Mouse (Mus musculus) heart, adult 2 months (tissue): Measurements from ENCODE around the gene Chchd2.
"Not testable (repeated sequence)": the region's sequence is repeated elsewhere in the genome, so short reads cannot be mapped to it uniquely, and the experiment has no call there.

ENCODE experiments used
- CTCF ChIP-seq: fragments of 200-600 bp; IDR thresholded peaks from 2 replicates; pipeline ENCODE4 v1.8.1; 2022; ENCODE audit warnings: antibody characterized with exemption, mild to moderate bottlenecking, moderate library complexity
- EP300 ChIP-seq: fragments of 200-500 bp; IDR thresholded peaks from 2 replicates; pipeline ENCODE4 v1.6.1; 2011; ENCODE audit warnings: low read depth, low read length, control low read depth; ENCODE audit not compliant: insufficient read depth
- POLR2A ChIP-seq: fragments of 200-500 bp; IDR thresholded peaks from 2 replicates; pipeline ENCODE4 v1.6.1; 2011; ENCODE audit warnings: mild to moderate bottlenecking, low read depth, low read length, control low read depth; ENCODE audit not compliant: insufficient read depth

- TF ChIP-seq EP300, CTCF, POLR2A: not testable (repeated sequence)
These were observed 3.1 kb upstream of the Chchd2 start for GRCm38 (mm10) chr5:129890390-129890789.
